Mouse (Mus musculus): ENCODE results near the gene Olfr958. TPM values are rescaled to one million over a fixed set of nuclear protein-coding genes. Genes with fewer than 3 reads are reported as not detected.

The Olfr958 gene
- polyA plus RNA-seq, 1 experiment from 2014 or later: not detected

DNA sequence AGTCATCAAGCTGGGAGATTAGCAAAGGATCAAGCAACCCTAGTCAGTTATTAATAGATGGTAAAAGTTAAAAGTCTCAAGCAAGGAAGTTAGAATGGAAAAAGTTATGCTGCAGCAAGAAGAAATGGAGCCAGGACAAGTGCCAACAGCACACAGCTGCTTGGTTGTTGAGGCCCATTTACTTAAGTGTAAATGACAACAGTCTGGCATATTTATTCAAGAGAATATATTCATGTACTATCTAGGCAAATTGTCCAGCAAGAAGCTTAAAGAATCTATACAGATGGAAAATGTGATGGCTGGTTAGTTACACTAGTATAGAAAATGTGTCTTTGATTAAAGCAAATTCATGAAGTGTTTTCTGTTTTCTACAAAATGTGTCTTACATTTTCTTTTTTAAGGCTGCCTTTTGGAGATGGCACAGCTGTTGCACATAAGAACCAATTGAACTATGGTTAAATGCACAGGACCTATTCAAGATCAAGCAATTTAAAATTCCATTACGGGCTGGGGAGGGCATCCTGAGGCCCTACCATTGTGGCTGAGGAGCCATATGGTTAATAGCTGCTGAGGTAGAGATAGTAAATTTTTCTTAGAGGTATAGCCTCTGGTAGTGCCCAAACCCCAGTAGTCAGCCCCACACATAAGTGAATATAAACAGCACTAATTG, 30.1 kb downstream of the Olfr958 start:
- no peaks in the 10 kb centered on the region for H3K4me1 ChIP-seq (ENCODE audit: control insufficient read depth, low read depth, low read length)
- WGBS (ENCODE audit: insufficient replicate concordance): 63% methylated on average over 1 of the region's 1 CpGs
- no peak overlapping the region for H3K4me3 ChIP-seq (ENCODE audit: low read depth, low read length)
- no peaks in the 10 kb centered on the region for H3K9me3 ChIP-seq (replicated peaks; ENCODE audit: control insufficient read depth, low read length)
- no peak for ATAC-seq (ENCODE audit: low read depth)
- H3K27me3 ChIP-seq (ENCODE audit: control insufficient read depth, insufficient read depth, low read depth, low read length): no peaks in the 10 kb centered on the region
- no peaks in the 10 kb centered on the region for H3K36me3 ChIP-seq (ENCODE audit: control insufficient read depth, insufficient read depth)
- H3K27ac ChIP-seq (ENCODE audit: low read length): no peak overlapping the region
- no peak overlapping the region for H3K4me2 ChIP-seq (ENCODE audit: low read depth, low read length)
- no peak overlapping the region for H3K9ac ChIP-seq (ENCODE audit: low read depth, low read length)

DNA sequence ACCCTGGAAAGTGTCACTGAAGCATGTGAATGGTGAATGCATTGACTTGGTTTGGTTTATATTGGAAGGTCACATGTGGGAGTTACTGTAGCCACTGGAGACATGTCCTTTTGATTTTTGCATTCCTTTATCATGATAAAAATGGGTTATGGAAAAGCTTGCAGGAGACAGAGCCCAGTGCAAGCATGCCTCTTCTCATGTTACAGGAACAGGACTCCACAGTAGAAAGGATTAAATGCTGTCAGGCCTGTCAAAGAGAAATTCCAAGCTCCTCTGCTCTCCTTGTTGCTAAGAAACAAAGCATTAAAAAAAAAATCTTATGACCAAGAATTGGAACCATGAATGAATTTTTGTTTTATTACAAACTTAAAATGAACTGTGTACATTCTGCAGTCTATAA, 35.3 kb downstream of the Olfr958 start:
- no peak overlapping the region for H3K4me3 ChIP-seq (ENCODE audit: low read depth, low read length)
- no peaks in the 10 kb centered on the region for H3K27me3 ChIP-seq (ENCODE audit: control insufficient read depth, insufficient read depth, low read depth, low read length)
- no peaks in the 10 kb centered on the region for H3K4me1 ChIP-seq (ENCODE audit: control insufficient read depth, low read depth, low read length)
- H3K4me2 ChIP-seq (ENCODE audit: low read depth, low read length): no peak overlapping the region
- H3K36me3 ChIP-seq (ENCODE audit: control insufficient read depth, insufficient read depth): no peaks in the 10 kb centered on the region
- no peak overlapping the region for H3K27ac ChIP-seq (ENCODE audit: low read length)
- no peaks in the 10 kb centered on the region for H3K9me3 ChIP-seq (replicated peaks; ENCODE audit: control insufficient read depth, low read length)
- no peak for ATAC-seq (ENCODE audit: low read depth)
- no peak overlapping the region for H3K9ac ChIP-seq (ENCODE audit: low read depth, low read length)

DNA sequence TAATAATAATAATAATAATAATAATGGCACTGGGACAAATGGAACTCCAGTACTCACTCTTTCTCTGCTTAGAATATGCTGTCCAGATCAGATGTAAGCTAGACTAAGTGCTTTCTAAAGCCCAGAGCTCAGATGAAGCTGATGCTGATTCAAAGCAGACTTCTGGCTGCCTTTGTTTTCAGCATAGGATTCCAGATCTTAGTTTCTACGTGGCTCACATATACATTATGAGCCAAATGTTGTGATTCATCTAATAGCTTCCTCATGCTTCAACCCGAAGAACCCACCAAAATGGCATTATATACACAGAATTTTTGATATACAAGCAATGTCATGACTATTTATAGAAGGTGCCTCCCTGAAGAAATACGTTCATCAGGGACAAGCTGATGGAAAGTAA, 38.3 kb downstream of the Olfr958 start, which contains the start of gene Olfr957:
TSS of gene Olfr957 (minus strand) at position 279 of the 400 bp plus-strand sequence.
- WGBS (ENCODE audit: insufficient replicate concordance): 40% methylated on average over 3 of the region's 3 CpGs
- ATAC-seq (ENCODE audit: low read depth): no peak
- H3K4me2 ChIP-seq (ENCODE audit: low read depth, low read length): no peak within 1 kb of the TSS
- H3K9ac ChIP-seq (ENCODE audit: low read depth, low read length): no peak within 1 kb of the TSS
- no peaks in the 10 kb centered on the region for H3K27me3 ChIP-seq (ENCODE audit: control insufficient read depth, insufficient read depth, low read depth, low read length)
- H3K9me3 ChIP-seq (replicated peaks; ENCODE audit: control insufficient read depth, low read length): no peaks in the 10 kb centered on the region
- no peaks in the 10 kb centered on the region for H3K36me3 ChIP-seq (ENCODE audit: control insufficient read depth, insufficient read depth)
- H3K27ac ChIP-seq (ENCODE audit: low read length): no peak within 1 kb of the TSS
- H3K4me1 ChIP-seq (ENCODE audit: control insufficient read depth, low read depth, low read length): no peaks in the 10 kb centered on the region
- H3K4me3 ChIP-seq (ENCODE audit: low read depth, low read length): no peak within 1 kb of the TSS

DNA sequence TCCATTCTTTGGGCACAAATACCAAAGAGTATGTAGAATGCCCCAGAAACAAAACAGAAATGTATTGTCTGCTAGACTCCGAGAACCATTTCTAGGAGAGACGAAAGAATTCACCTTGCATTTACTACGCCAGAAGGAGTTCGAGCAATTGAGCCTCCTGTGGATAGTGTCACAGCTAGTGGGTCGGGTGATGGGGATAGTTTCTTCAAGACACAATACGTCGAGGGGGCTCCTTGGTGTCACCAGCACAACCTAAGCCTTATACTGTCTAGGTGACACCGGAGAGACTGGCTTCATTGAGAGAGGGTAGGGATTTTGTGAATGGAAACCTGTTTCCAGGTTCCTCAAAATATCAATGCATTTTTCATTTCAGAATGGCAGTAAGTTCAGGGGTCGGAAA, 44.4 kb downstream of the Olfr958 start:
- H3K4me3 ChIP-seq (ENCODE audit: low read depth, low read length): no peak overlapping the region
- H3K9ac ChIP-seq (ENCODE audit: low read depth, low read length): no peak overlapping the region
- H3K4me2 ChIP-seq (ENCODE audit: low read depth, low read length): no peak overlapping the region
- no peaks in the 10 kb centered on the region for H3K36me3 ChIP-seq (ENCODE audit: control insufficient read depth, insufficient read depth)
- 61% methylated on average over 9 of the region's 9 CpGs for WGBS (ENCODE audit: insufficient replicate concordance)
- H3K9me3 ChIP-seq (replicated peaks; ENCODE audit: control insufficient read depth, low read length): no peaks in the 10 kb centered on the region
- H3K27me3 ChIP-seq (ENCODE audit: control insufficient read depth, insufficient read depth, low read depth, low read length): no peaks in the 10 kb centered on the region
- no peaks in the 10 kb centered on the region for H3K4me1 ChIP-seq (ENCODE audit: control insufficient read depth, low read depth, low read length)
- H3K27ac ChIP-seq (ENCODE audit: low read length): no peak overlapping the region
- no peak for ATAC-seq (ENCODE audit: low read depth)

DNA sequence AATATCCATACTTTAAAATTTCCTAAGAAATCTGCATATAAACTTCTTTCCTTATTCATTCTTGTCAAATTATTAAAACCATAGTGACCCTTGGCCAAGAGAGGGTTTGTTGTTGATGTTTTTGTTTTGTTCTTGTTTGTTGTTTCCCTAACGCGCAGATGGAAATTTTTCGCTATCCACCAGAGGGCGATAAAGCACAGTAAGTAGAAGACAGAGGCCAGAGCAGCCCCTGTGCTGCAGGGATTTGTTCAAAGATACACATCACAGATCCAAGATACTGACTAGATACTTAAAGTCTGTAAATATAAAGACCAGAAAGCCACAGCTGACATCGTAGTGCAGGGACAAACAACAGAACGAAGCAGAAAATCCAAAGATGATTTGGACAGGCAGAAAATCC, 44.9 kb downstream of the Olfr958 start:
- Histone ChIP-seq H3K4me2 (ENCODE audit: low read depth, low read length) (no peak overlapping the region), H3K9ac (ENCODE audit: low read depth, low read length) (no peak overlapping the region), H3K4me1 (ENCODE audit: control insufficient read depth, low read depth, low read length) (no peaks in the 10 kb centered on the region), H3K9me3 (replicated peaks; ENCODE audit: control insufficient read depth, low read length) (no peaks in the 10 kb centered on the region), H3K4me3 (ENCODE audit: low read depth, low read length) (no peak overlapping the region), H3K36me3 (ENCODE audit: control insufficient read depth, insufficient read depth) (no peaks in the 10 kb centered on the region), H3K27ac (ENCODE audit: low read length) (no peak overlapping the region), H3K27me3 (ENCODE audit: control insufficient read depth, insufficient read depth, low read depth, low read length) (no peaks in the 10 kb centered on the region)
- no peak for ATAC-seq (ENCODE audit: low read depth)
- WGBS (ENCODE audit: insufficient replicate concordance): 10% methylated on average over 6 of the region's 6 CpGs

Other genes with a start within 250 kb of the Olfr958 start
- not detected in 2 replicates for gene Olfr948, start 228.0 kb downstream of the Olfr958 start, polyA plus RNA-seq (2015; fragmentation: Nextera tagmentation; extraction: Ambion mirVana)
- gene Olfr951, start 166.6 kb downstream of the Olfr958 start, polyA plus RNA-seq (2015; fragmentation: Nextera tagmentation; extraction: Ambion mirVana): not detected in 2 replicates
- not detected in 2 replicates for gene Olfr952, start 126.9 kb downstream of the Olfr958 start, polyA plus RNA-seq (2015; fragmentation: Nextera tagmentation; extraction: Ambion mirVana)
- gene Olfr954, start 97.4 kb downstream of the Olfr958 start, polyA plus RNA-seq (2015; fragmentation: Nextera tagmentation; extraction: Ambion mirVana): not detected in 2 replicates
- not detected in 2 replicates for gene Olfr955, start 82.1 kb downstream of the Olfr958 start, polyA plus RNA-seq (2015; fragmentation: Nextera tagmentation; extraction: Ambion mirVana)
- gene Olfr44, start 60.1 kb downstream of the Olfr958 start, polyA plus RNA-seq (2015; fragmentation: Nextera tagmentation; extraction: Ambion mirVana): not detected in 2 replicates
- gene Olfr957, start 38.2 kb downstream of the Olfr958 start, polyA plus RNA-seq (2015; fragmentation: Nextera tagmentation; extraction: Ambion mirVana): not detected in 2 replicates
- gene Olfr959, start 21.5 kb upstream of the Olfr958 start, polyA plus RNA-seq (2015; fragmentation: Nextera tagmentation; extraction: Ambion mirVana): not detected in 2 replicates
- 3.1 and 4.1 TPM in 2 replicates for gene AW551984, start 50.3 kb upstream of the Olfr958 start, polyA plus RNA-seq (2015; fragmentation: Nextera tagmentation; extraction: Ambion mirVana)
- gene Olfr148, start 56.6 kb upstream of the Olfr958 start, polyA plus RNA-seq (2015; fragmentation: Nextera tagmentation; extraction: Ambion mirVana): not detected in 2 replicates
- not detected in 2 replicates for gene Olfr960, start 67.3 kb upstream of the Olfr958 start, polyA plus RNA-seq (2015; fragmentation: Nextera tagmentation; extraction: Ambion mirVana)
- not detected in 2 replicates for gene Olfr961, start 91.0 kb upstream of the Olfr958 start, polyA plus RNA-seq (2015; fragmentation: Nextera tagmentation; extraction: Ambion mirVana)
- not detected in 2 replicates for gene Olfr963, start 113.2 kb upstream of the Olfr958 start, polyA plus RNA-seq (2015; fragmentation: Nextera tagmentation; extraction: Ambion mirVana)
- not detected in 2 replicates for gene Olfr149, start 153.1 kb upstream of the Olfr958 start, polyA plus RNA-seq (2015; fragmentation: Nextera tagmentation; extraction: Ambion mirVana)
- not detected in 2 replicates for gene Olfr965, start 157.3 kb upstream of the Olfr958 start, polyA plus RNA-seq (2015; fragmentation: Nextera tagmentation; extraction: Ambion mirVana)
- gene Olfr150, start 176.9 kb upstream of the Olfr958 start, polyA plus RNA-seq (2015; fragmentation: Nextera tagmentation; extraction: Ambion mirVana): not detected in 2 replicates
- gene Olfr967, start 192.2 kb upstream of the Olfr958 start, polyA plus RNA-seq (2015; fragmentation: Nextera tagmentation; extraction: Ambion mirVana): not detected in 2 replicates
- not detected in 2 replicates for gene Olfr968, start 229.2 kb upstream of the Olfr958 start, polyA plus RNA-seq (2015; fragmentation: Nextera tagmentation; extraction: Ambion mirVana)
- not detected in 2 replicates for gene Olfr969, start 236.9 kb upstream of the Olfr958 start, polyA plus RNA-seq (2015; fragmentation: Nextera tagmentation; extraction: Ambion mirVana)

Measured in liver, embryonic 16.5 days (tissue).